Mouse (Mus musculus) erythroblast, embryonic 14.5 days (primary cell): ENCODE results near the gene Tmem266. TPM values are rescaled to one million over a fixed set of nuclear protein-coding genes. Genes with fewer than 3 reads are reported as not detected.

Experiments used
- H3K27me3 ChIP-seq: 2 replicates; pipeline ENCODE4 v1.6.1; 2012; ENCODE audit warnings: inconsistent platforms; ENCODE audit not compliant: control insufficient read depth
- H3K36me3 ChIP-seq: 2 replicates; pipeline ENCODE4 v1.6.1; 2012; ENCODE audit warnings: mild to moderate bottlenecking, inconsistent platforms; ENCODE audit not compliant: control insufficient read depth
- H3K4me1 ChIP-seq: 2 replicates; pipeline ENCODE4 v1.6.1; 2012; ENCODE audit warnings: inconsistent platforms; ENCODE audit not compliant: control insufficient read depth
- H3K4me3 ChIP-seq: replicated peaks from 2 replicates; pipeline ENCODE3; 2012; ENCODE audit warnings: moderate library complexity, mild to moderate bottlenecking, inconsistent platforms
- H3K9me3 ChIP-seq: 2 replicates; pipeline ENCODE4 v1.6.1; 2012; ENCODE audit warnings: low read length, inconsistent platforms, mixed read lengths; ENCODE audit not compliant: control insufficient read depth
- GATA1 ChIP-seq: IDR thresholded peaks from 2 replicates; pipeline ENCODE4 v1.6.1; 2012; ENCODE audit warnings: low read length, inconsistent platforms, mixed read lengths
- TAL1 ChIP-seq: IDR thresholded peaks from 3 replicates; pipeline ENCODE4 v1.6.1; 2012; ENCODE audit warnings: low read length, inconsistent platforms, mixed read lengths
- polyA plus RNA-seq: library from polyadenylated mRNA; stranded (reverse); fragments of >175 nt; gene quantifications from 2 replicates; pipeline ENCODE4 v1.2.3, GENCODE M21; 2012

The Tmem266 gene
- polyA plus RNA-seq, 1 experiment = not detected

- TF ChIP-seq GATA1 (no peak), TAL1 (no peak)
- H3K4me3 ChIP-seq = no peak overlapping the region
- no peaks in the 10 kb centered on the region for H3K4me1 ChIP-seq
- no peaks in the 10 kb centered on the region for H3K9me3 ChIP-seq
- H3K27me3 ChIP-seq = no peaks in the 10 kb centered on the region
- no peaks in the 10 kb centered on the region for H3K36me3 ChIP-seq
Observed at GRCm38 (mm10) chr9:55408851-55409250, 82.1 kb downstream of the Tmem266 start.

- H3K4me3 ChIP-seq = no peak overlapping the region
- TF ChIP-seq GATA1 = no peak
- no peak for TF ChIP-seq TAL1
- H3K4me1 ChIP-seq = no peaks in the 10 kb centered on the region
- H3K36me3 ChIP-seq = no peaks in the 10 kb centered on the region
- H3K9me3 ChIP-seq = no peaks in the 10 kb centered on the region
- no peaks in the 10 kb centered on the region for H3K27me3 ChIP-seq
Observed at GRCm38 (mm10) chr9:55409833-55410232, 83.1 kb downstream of the Tmem266 start.

GRCm38 (mm10) chr9:55410430-55410829 lies 83.7 kb downstream of the Tmem266 start:
- TF ChIP-seq TAL1 = no peak
- TF ChIP-seq GATA1 = no peak
- no peaks in the 10 kb centered on the region for H3K4me1 ChIP-seq
- H3K36me3 ChIP-seq = no peaks in the 10 kb centered on the region
- no peaks in the 10 kb centered on the region for H3K27me3 ChIP-seq
- no peak overlapping the region for H3K4me3 ChIP-seq
- H3K9me3 ChIP-seq = no peaks in the 10 kb centered on the region

GRCm38 (mm10) chr9:55411154-55411553 lies 84.4 kb downstream of the Tmem266 start:
- H3K4me1 ChIP-seq = no peaks in the 10 kb centered on the region
- no peaks in the 10 kb centered on the region for H3K9me3 ChIP-seq
- H3K27me3 ChIP-seq = no peaks in the 10 kb centered on the region
- no peak overlapping the region for H3K4me3 ChIP-seq
- H3K36me3 ChIP-seq = no peaks in the 10 kb centered on the region
- TF ChIP-seq TAL1 = no peak
- no peak for TF ChIP-seq GATA1

GRCm38 (mm10) chr9:55421786-55422185 lies 95.1 kb downstream of the Tmem266 start:
- no peaks in the 10 kb centered on the region for H3K9me3 ChIP-seq
- no peak overlapping the region for H3K4me3 ChIP-seq
- no peaks in the 10 kb centered on the region for H3K4me1 ChIP-seq
- no peak for TF ChIP-seq GATA1
- no peak for TF ChIP-seq TAL1
- H3K36me3 ChIP-seq = no peaks in the 10 kb centered on the region
- no peaks in the 10 kb centered on the region for H3K27me3 ChIP-seq

GRCm38 (mm10) chr9:55423451-55424424 lies 97.0 kb downstream of the Tmem266 start:
- H3K4me3 ChIP-seq = no peak overlapping the region
- no peaks in the 10 kb centered on the region for H3K27me3 ChIP-seq
- H3K4me1 ChIP-seq = no peaks in the 10 kb centered on the region
- TF ChIP-seq TAL1 = no peak
- no peak for TF ChIP-seq GATA1
- H3K36me3 ChIP-seq = no peaks in the 10 kb centered on the region
- H3K9me3 ChIP-seq = no peaks in the 10 kb centered on the region

GRCm38 (mm10) chr9:55425271-55425810 lies 98.6 kb downstream of the Tmem266 start:
- Histone ChIP-seq H3K36me3 (no peaks in the 10 kb centered on the region), H3K4me3 (no peak overlapping the region), H3K4me1 (no peaks in the 10 kb centered on the region; the same call in 1 of the 2 replicates), H3K9me3 (no peaks in the 10 kb centered on the region), H3K27me3 (peaks cover 3% of the 10 kb centered on the region; the same call in 1 of the 2 replicates)
- TF ChIP-seq GATA1 (no peak), TAL1 (no peak)

GRCm38 (mm10) chr9:55429242-55429975 lies 102.7 kb downstream of the Tmem266 start:
- TF ChIP-seq GATA1 (no peak), TAL1 (no peak)

More at GRCm38 (mm10) chr9:55429242-55429975, 102.7 kb downstream of the Tmem266 start:
- Histone ChIP-seq H3K27me3 (peaks cover 3% of the 10 kb centered on the region; the same call in 1 of the 2 replicates), H3K36me3 (no peaks in the 10 kb centered on the region), H3K4me1 (no peaks in the 10 kb centered on the region; the same call in 1 of the 2 replicates), H3K4me3 (no peak overlapping the region), H3K9me3 (no peaks in the 10 kb centered on the region)
